Mouse (Mus musculus): Measurements from ENCODE around the gene Id3. TPM values are rescaled to one million over a fixed set of nuclear protein-coding genes. Genes with fewer than 3 reads are reported as not detected.

Gene Id3
- total RNA-seq, 1 experiment from 2014 or later = not detected

DNA sequence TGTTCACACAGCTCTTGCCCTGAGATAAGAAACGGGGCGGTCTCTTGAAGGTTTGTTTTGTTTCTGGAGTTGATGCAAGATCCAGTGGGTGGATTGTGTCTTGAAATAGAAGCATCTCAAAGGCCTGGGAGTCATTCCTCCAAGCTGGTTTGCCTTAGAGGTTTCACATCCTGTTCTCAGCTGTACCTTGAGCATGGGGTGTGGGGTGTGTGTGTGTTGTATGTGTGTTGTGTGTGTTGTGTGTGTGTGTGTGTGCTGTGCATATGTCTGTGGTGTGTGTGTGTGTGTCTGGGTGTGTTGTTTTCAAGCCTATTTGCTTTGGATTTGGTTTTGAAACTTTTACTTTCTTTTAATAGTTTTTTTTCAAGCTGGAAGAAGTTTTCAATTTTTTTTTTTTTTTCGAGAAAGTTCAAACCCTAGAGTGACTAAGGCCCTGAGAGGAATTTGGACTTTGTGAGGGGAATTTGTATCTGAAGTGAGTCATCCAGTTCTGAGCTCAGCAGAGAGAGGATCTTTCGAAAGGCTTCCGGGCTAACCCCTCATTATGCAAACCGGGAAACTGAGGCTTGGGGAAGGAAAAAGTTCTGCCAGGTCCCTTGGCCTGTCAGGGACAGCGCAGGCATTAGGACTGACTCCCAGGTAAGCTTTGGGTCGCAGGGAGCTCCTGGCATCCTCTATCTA, 20.0 kb upstream of the Id3 start:
- ATAC-seq (replicated peaks; ENCODE audit: low read depth, poor library complexity, severe bottlenecking) = 0 out of 2 replicates have a peak, but pooled peaks have one; percentile 45

DNA sequence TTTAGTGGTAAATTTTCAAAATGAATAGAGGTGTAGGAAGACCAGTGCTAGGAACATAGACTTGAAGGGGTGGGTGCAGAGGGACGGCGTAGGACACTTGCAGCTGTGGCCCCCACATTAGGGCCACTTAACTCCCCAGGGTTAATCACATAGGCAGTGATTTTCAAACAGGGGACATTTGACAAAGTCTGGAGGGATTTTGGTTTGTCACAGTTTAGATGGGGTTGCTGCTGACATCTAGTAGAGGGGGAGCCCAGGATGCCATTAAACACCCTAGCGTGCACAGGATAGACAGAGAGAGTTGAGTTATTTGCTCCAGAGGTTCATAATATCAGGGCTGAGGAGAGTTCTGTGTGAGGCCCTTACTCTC, 19.5 kb upstream of the Id3 start:
- ATAC-seq (replicated peaks; ENCODE audit: low read depth, poor library complexity, severe bottlenecking) = no peak

GRCm38 (mm10) chr4:136124581-136124980, 18.7 kb upstream of the Id3 start:
- no peak for ATAC-seq (replicated peaks; ENCODE audit: low read depth, poor library complexity, severe bottlenecking)

- no peak for ATAC-seq (replicated peaks; ENCODE audit: low read depth, poor library complexity, severe bottlenecking)
Measured at GRCm38 (mm10) chr4:136125458-136125857, 17.8 kb upstream of the Id3 start.

DNA sequence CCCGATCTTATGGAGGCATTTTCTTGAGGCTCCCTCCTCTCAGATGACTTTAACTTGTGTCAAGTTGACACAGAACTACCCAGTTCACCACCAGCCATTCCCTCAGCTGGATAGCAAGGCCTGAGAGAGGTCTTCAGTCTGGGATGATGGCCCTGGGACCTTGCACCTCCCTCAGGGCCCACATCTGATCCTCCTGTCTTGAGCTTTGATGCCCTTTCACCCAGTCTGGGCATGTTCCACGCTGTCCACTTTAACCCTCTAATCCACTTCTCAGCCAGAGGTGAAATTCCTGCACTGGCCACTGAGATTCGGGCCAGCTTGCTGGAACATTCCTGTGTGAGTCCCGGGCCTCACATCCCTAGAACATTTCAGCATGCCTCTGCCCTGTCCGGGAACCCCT, 17.3 kb upstream of the Id3 start:
- ATAC-seq (replicated peaks; ENCODE audit: low read depth, poor library complexity, severe bottlenecking) = no peak

DNA sequence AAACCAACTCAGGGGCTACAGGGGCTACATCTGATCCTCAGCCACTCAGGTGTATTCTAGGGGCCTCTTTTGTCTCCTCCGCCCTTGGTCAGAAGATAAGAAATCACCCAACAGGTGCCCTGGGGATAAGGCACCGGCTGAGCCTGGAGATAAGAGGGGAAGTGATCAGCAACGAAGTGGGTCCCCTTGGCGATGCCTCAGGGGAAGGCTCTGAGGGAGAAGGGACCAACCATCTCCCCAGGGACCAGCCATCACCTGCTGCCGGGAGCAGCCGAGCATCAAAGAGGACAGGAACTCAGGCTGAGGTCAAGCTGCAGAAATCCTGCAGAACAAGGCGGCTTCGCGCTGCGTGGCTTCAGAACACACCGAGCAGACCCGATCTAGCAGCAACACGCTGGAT, 15.6 kb upstream of the Id3 start:
- ATAC-seq (replicated peaks; ENCODE audit: low read depth, poor library complexity, severe bottlenecking) = no peak

GRCm38 (mm10) chr4:136129842-136130241, 13.5 kb upstream of the Id3 start:
- ATAC-seq (replicated peaks; ENCODE audit: low read depth, poor library complexity, severe bottlenecking) = no peak

DNA sequence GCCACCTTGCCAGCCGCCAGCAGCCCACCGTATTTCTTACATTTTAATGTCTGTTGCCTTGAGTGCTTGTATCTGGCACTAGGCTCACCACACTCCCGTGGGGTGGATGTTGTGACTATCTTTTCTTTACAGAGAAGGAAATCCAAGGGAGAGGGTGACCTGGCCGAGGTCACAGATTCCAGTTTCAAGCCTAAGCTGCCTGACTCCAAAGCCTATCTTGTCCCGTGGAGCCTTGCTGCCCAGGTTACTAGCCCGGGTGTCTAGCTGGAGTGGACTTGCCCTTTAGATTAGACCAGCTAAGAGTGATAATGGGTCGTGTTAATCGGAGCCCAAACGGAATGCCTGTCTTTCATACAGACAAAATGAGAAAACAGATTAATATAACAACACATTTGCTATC, 9.5 kb upstream of the Id3 start:
- ATAC-seq (replicated peaks; ENCODE audit: low read depth, poor library complexity, severe bottlenecking) = no peak

DNA sequence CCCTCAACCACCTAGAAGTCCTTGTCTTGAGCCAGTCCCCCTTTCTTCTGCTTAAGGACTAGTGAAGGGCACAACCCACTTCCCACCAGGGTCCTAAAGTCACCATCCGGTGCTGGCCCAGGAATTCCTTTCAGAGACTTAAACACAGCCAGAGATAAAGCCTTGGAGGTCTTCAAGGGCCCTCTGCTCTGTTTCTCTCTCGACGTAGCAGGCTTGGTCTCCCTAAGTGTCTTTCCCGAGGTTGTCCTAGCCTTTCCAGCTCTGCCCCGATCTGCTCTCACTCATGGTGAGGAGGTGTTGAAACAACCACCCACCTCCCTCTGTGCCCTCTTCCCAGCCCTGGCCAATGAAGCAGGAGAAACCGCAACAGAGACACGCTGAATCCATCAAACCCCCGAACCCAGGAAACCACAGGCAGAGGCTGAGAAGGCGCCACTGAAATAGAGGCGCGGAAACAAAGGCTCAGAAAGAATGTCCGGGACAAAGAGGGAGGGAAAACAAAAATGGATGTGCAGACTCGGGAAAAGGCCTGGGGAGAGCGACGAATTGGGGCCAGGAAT, 8.8 kb upstream of the Id3 start:
- no peak for ATAC-seq (replicated peaks; ENCODE audit: low read depth, poor library complexity, severe bottlenecking)

GRCm38 (mm10) chr4:136134978-136135873, 8.1 kb upstream of the Id3 start:
- ATAC-seq (replicated peaks; ENCODE audit: low read depth, poor library complexity, severe bottlenecking) = no peak

GRCm38 (mm10) chr4:136135874-136136728, 7.2 kb upstream of the Id3 start:
- ATAC-seq (replicated peaks; ENCODE audit: low read depth, poor library complexity, severe bottlenecking) = no peak

- ATAC-seq (replicated peaks; ENCODE audit: low read depth, poor library complexity, severe bottlenecking) = no peak
Measured at GRCm38 (mm10) chr4:136139326-136140110, 3.8 kb upstream of the Id3 start.

- peak; percentile 54 for ATAC-seq (replicated peaks; ENCODE audit: low read depth, poor library complexity, severe bottlenecking)
Measured at GRCm38 (mm10) chr4:136140327-136141250, 2.7 kb upstream of the Id3 start.

- no peak for ATAC-seq (replicated peaks; ENCODE audit: low read depth, poor library complexity, severe bottlenecking)
Measured at GRCm38 (mm10) chr4:136142267-136143192, 767 bp upstream of the Id3 start.

DNA sequence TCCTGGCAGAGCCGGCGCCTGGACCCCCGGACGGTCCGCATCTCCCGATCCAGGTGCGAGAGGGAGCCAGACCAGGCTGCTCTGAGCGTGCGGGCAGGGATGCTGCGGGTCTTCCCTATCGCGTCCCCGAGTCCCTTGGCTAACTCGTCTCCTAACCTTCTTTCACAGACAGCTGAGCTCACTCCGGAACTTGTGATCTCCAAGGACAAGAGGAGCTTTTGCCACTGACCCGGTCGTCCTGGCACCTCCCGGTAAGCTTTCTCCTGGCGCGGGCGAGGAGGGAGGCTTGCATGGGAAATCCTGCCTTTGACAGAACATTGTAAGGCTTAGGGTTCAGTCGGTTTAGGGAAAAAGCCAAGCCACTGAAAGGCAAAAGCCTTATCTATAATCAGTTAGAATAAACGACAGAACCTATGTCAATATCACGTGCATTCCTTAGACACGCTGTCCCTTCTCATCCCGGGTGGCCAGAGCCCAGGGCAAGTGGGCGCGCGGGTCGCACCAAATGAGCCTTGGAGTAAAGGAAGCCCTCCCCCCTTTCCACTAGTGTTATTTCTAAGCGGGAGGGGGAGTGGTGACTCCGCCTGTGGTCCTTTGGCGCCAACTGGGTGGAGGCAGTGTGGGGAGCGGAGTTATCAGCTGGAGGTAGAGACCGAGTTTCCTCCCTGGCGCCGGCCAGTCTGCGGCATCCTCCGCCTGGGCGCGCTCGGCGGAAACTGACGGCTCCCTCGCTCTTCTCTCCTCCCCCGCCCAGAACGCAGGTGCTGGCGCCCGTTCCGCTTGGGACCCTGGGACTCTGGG, 1.0 kb downstream of the Id3 start:
- ATAC-seq (replicated peaks; ENCODE audit: low read depth, poor library complexity, severe bottlenecking) = peak; percentile 56

- no peak for ATAC-seq (replicated peaks; ENCODE audit: low read depth, poor library complexity, severe bottlenecking)
Measured at GRCm38 (mm10) chr4:136144927-136145292, 1.6 kb downstream of the Id3 start.
